Mouse (Mus musculus) embryonic fibroblast, embryonic 13.5 days (primary cell): ENCODE measurements around the gene Dclre1a.

Experiments used
- CTCF ChIP-seq: IDR thresholded peaks from 2 replicates; pipeline ENCODE4 v1.5.1; 2011; ENCODE audit warnings: mild to moderate bottlenecking, control low read depth, low read length, moderate library complexity, borderline replicate concordance; ENCODE audit not compliant: insufficient read depth
- POLR2A ChIP-seq: IDR thresholded peaks from 2 replicates; pipeline ENCODE4 v1.6.1; 2011; ENCODE audit warnings: low read depth, mild to moderate bottlenecking, control low read depth, low read length, moderate library complexity

DNA sequence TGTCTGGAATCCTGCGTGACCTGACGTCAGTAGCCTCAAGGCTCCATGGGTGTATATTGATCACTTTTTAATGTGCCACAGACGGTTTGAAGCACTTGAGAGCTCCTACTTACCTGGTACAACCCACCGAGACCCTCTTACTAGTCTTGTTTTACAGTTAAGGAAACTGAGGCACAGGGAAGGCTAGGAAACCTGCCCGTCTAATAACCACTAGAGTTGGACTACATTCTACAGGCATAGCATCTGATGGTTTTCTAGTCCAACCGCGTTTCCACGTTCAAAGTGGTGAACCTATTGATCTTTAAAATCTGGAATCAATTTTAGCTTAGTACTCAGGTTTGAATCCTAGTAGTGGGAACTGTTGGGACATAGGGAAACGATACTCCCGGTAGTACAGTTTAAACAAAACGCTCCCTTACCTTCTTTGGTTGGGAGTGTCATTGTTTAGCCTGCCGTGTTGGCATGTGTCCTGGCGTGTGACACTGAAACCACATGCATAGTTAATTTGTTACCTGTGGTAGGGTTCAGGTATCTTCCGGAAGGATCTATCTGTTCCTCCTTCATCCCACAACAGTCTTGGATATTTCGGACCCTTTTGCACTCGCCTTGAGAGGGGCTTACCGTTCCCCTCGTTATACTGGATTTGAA is 1.1 kb upstream of the Dclre1a start:
- TF ChIP-seq POLR2A (no peak), CTCF (no peak)
